Mouse (Mus musculus) liver, embryonic 12.5 days (tissue): ENCODE data around the gene Specc1. TPM values are rescaled to one million over a fixed set of nuclear protein-coding genes. Genes with fewer than 3 reads are reported as not detected.

Experiments used
- ATAC-seq: fragments of 200-750 bp; cut with Nextera tagmentation; 2 replicates; pipeline ENCODE4 v1.8.0; 2017; ENCODE audit warnings: moderate number of reproducible peaks, mild to moderate bottlenecking, moderate library complexity
- H3K27ac ChIP-seq: fragments of 300-500 bp; sonication (generic); 2 replicates; pipeline ENCODE4 v1.5.1; 2016; ENCODE audit warnings: mild to moderate bottlenecking
- H3K27me3 ChIP-seq: fragments of 300-500 bp; sonication (generic); replicated peaks from 2 replicates; pipeline ENCODE4 v1.6.1; 2016; ENCODE audit warnings: mild to moderate bottlenecking, moderate library complexity
- H3K36me3 ChIP-seq: fragments of 300-500 bp; sonication (generic); 2 replicates; pipeline ENCODE4 v1.6.1; 2016; ENCODE audit warnings: mild to moderate bottlenecking, moderate library complexity
- H3K4me1 ChIP-seq: fragments of 300-500 bp; sonication (generic); 2 replicates; pipeline ENCODE4 v1.6.1; 2016
- H3K4me2 ChIP-seq: fragments of 300-500 bp; sonication (generic); 2 replicates; pipeline ENCODE4 v1.6.1; 2016; ENCODE audit warnings: mild to moderate bottlenecking, moderate library complexity
- H3K4me3 ChIP-seq: fragments of 300-500 bp; sonication (generic); 2 replicates; pipeline ENCODE4 v1.5.1; 2016; ENCODE audit warnings: mild to moderate bottlenecking, moderate library complexity
- H3K9ac ChIP-seq: fragments of 300-500 bp; sonication (generic); 2 replicates; pipeline ENCODE4 v1.6.1; 2016; ENCODE audit warnings: mild to moderate bottlenecking, moderate library complexity
- H3K9me3 ChIP-seq: fragments of 300-500 bp; sonication (generic); replicated peaks from 2 replicates; pipeline ENCODE4 v1.6.1; 2016; ENCODE audit warnings: mild to moderate bottlenecking, moderate library complexity
- WGBS: fragments of 180-500 bp; shearing (Covaris S2); methylation state at CpG from one replicate; pipeline ENCODE4 v1.1.7; 2016; ENCODE audit not compliant: insufficient replicate concordance; 5-methylcytosine and 5-hydroxymethylcytosine counted together
- polyA plus RNA-seq: library from polyadenylated mRNA; unstranded; fragments of >200 nt; fragmentation: Nextera tagmentation; extraction: Ambion mirVana; gene quantifications from 2 replicates; pipeline ENCODE4 v1.2.1, GENCODE M21; 2016

Gene Specc1
- polyA plus RNA-seq = 36.4 and 38.7 TPM in 2 replicates

- Histone ChIP-seq H3K4me2 (peak within 1 kb of the TSS; percentile 85), H3K27me3 (peaks cover 12% of the 10 kb centered on the region; the same call in 1 of the 2 replicates), H3K27ac (peak within 1 kb of the TSS; percentile 100), H3K9me3 (no peaks in the 10 kb centered on the region), H3K4me1 (peaks cover 55% of the 10 kb centered on the region), H3K36me3 (no peaks in the 10 kb centered on the region), H3K9ac (peak within 1 kb of the TSS; percentile 99), H3K4me3 (peak within 1 kb of the TSS; percentile 93)
- ATAC-seq = peak; percentile 83
- under 1% methylated on average over 58 of the region's 58 CpGs for WGBS
Observed at GRCm38 (mm10) chr11:61956572-61957295, at the start of gene Specc1. Gene Specc1 (plus strand): TSS chr11:61956763.

- Histone ChIP-seq H3K9ac (no peak overlapping the region), H3K4me2 (no peak overlapping the region), H3K4me3 (no peak overlapping the region), H3K9me3 (no peaks in the 10 kb centered on the region), H3K27ac (no peak overlapping the region), H3K36me3 (peaks cover 83% of the 10 kb centered on the region), H3K4me1 (no peaks in the 10 kb centered on the region), H3K27me3 (no peaks in the 10 kb centered on the region)
- no peak for ATAC-seq
Observed at GRCm38 (mm10) chr11:61908315-61908714, 48.2 kb upstream of the Specc1 start.

GRCm38 (mm10) chr11:61919702-61920101, 36.9 kb upstream of the Specc1 start:
- Histone ChIP-seq H3K9me3 (no peaks in the 10 kb centered on the region), H3K27ac (no peak overlapping the region), H3K4me2 (no peak overlapping the region), H3K4me3 (no peak overlapping the region), H3K9ac (no peak overlapping the region), H3K27me3 (no peaks in the 10 kb centered on the region), H3K36me3 (peaks cover 57% of the 10 kb centered on the region), H3K4me1 (no peaks in the 10 kb centered on the region)
- no peak for ATAC-seq
- 87% methylated on average over 3 of the region's 3 CpGs for WGBS

- H3K27me3 ChIP-seq = no peaks in the 10 kb centered on the region
- H3K4me3 ChIP-seq = no peak overlapping the region
- no peak overlapping the region for H3K27ac ChIP-seq
- H3K9me3 ChIP-seq = no peaks in the 10 kb centered on the region
- no peak overlapping the region for H3K9ac ChIP-seq
- H3K36me3 ChIP-seq = peaks cover 35% of the 10 kb centered on the region
- peaks cover 11% of the 10 kb centered on the region for H3K4me1 ChIP-seq
- 59% methylated on average over 1 of the region's 1 CpGs for WGBS
- H3K4me2 ChIP-seq = no peak overlapping the region
- ATAC-seq = no peak
Observed at GRCm38 (mm10) chr11:61923309-61923708, 33.3 kb upstream of the Specc1 start.

- no peaks in the 10 kb centered on the region for H3K9me3 ChIP-seq
- peak overlapping the region; percentile 99 for H3K4me3 ChIP-seq
- H3K27me3 ChIP-seq = no peaks in the 10 kb centered on the region
- 1% methylated on average over 47 of the region's 47 CpGs for WGBS
- H3K27ac ChIP-seq = peak overlapping the region; percentile 96
- peaks cover 36% of the 10 kb centered on the region for H3K4me1 ChIP-seq
- peaks cover 5% of the 10 kb centered on the region for H3K36me3 ChIP-seq
- H3K4me2 ChIP-seq = peak overlapping the region; percentile 95
- ATAC-seq = peak; percentile 62
- peak overlapping the region; percentile 97 for H3K9ac ChIP-seq
Observed at GRCm38 (mm10) chr11:61929323-61930097, 27.1 kb upstream of the Specc1 start.

- peak; percentile 93 for ATAC-seq
- under 1% methylated on average over 43 of the region's 43 CpGs for WGBS
- peak within 1 kb of the TSS; percentile 96 for H3K27ac ChIP-seq
Observed at GRCm38 (mm10) chr11:61930098-61930517, 26.5 kb upstream of the Specc1 start, which contains the start of gene Akap10. Gene Akap10 (minus strand): TSS chr11:61930252.

GRCm38 (mm10) chr11:61930640-61931586, 25.6 kb upstream of the Specc1 start:
- Histone ChIP-seq H3K4me1 (peaks cover 34% of the 10 kb centered on the region), H3K27me3 (no peaks in the 10 kb centered on the region), H3K27ac (peak overlapping the region; percentile 96), H3K36me3 (peaks cover 5% of the 10 kb centered on the region), H3K9me3 (no peaks in the 10 kb centered on the region), H3K4me2 (peak overlapping the region; percentile 95), H3K4me3 (peak overlapping the region; percentile 99), H3K9ac (peak overlapping the region; percentile 97)
- ATAC-seq = peak; percentile 38; the same call in 1 of the 2 replicates
- 19% methylated on average over 11 of the region's 11 CpGs for WGBS

More at GRCm38 (mm10) chr11:61930098-61930517, 26.5 kb upstream of the Specc1 start, which contains the start of gene Akap10:
- Histone ChIP-seq H3K36me3 (peaks cover 5% of the 10 kb centered on the region), H3K9ac (peak within 1 kb of the TSS; percentile 97), H3K27me3 (no peaks in the 10 kb centered on the region), H3K4me1 (peaks cover 36% of the 10 kb centered on the region), H3K9me3 (no peaks in the 10 kb centered on the region), H3K4me3 (peak within 1 kb of the TSS; percentile 99), H3K4me2 (peak within 1 kb of the TSS; percentile 95)

- H3K27me3 ChIP-seq = peaks cover 3% of the 10 kb centered on the region
- WGBS = 63% methylated on average over 1 of the region's 1 CpGs
- no peak overlapping the region for H3K4me2 ChIP-seq
- H3K9me3 ChIP-seq = no peaks in the 10 kb centered on the region
- no peak for ATAC-seq
- H3K36me3 ChIP-seq = no peaks in the 10 kb centered on the region
- H3K4me1 ChIP-seq = 0 out of 2 replicates have a peak, but pooled peaks cover 4% of the 10 kb centered on the region
- no peak overlapping the region for H3K27ac ChIP-seq
- H3K9ac ChIP-seq = no peak overlapping the region
- no peak overlapping the region for H3K4me3 ChIP-seq
Observed at GRCm38 (mm10) chr11:61937761-61938160, 18.8 kb upstream of the Specc1 start.

GRCm38 (mm10) chr11:61942903-61943302, 13.7 kb upstream of the Specc1 start:
- H3K4me3 ChIP-seq = no peak overlapping the region
- peaks cover 3% of the 10 kb centered on the region for H3K27me3 ChIP-seq
- no peak overlapping the region for H3K27ac ChIP-seq
- H3K9me3 ChIP-seq = no peaks in the 10 kb centered on the region
- ATAC-seq = no peak
- 62% methylated on average over 2 of the region's 2 CpGs for whole genome bisulfite sequencing
- peaks cover 10% of the 10 kb centered on the region for H3K4me1 ChIP-seq
- no peak overlapping the region for H3K9ac ChIP-seq
- H3K4me2 ChIP-seq = no peak overlapping the region
- H3K36me3 ChIP-seq = no peaks in the 10 kb centered on the region

GRCm38 (mm10) chr11:61944417-61944816, 12.1 kb upstream of the Specc1 start:
- H3K27me3 ChIP-seq = peaks cover 3% of the 10 kb centered on the region
- H3K4me3 ChIP-seq = no peak overlapping the region
- H3K27ac ChIP-seq = no peak overlapping the region
- peaks cover 10% of the 10 kb centered on the region for H3K4me1 ChIP-seq
- no peak for ATAC-seq
- WGBS = 62% methylated on average over 9 of the region's 9 CpGs
- no peak overlapping the region for H3K4me2 ChIP-seq
- no peaks in the 10 kb centered on the region for H3K36me3 ChIP-seq
- H3K9ac ChIP-seq = no peak overlapping the region
- H3K9me3 ChIP-seq = no peaks in the 10 kb centered on the region

- Histone ChIP-seq H3K4me3 (no peak overlapping the region), H3K36me3 (no peaks in the 10 kb centered on the region), H3K9ac (no peak overlapping the region), H3K27me3 (no peaks in the 10 kb centered on the region; the same call in 1 of the 2 replicates), H3K4me2 (no peak overlapping the region), H3K9me3 (no peaks in the 10 kb centered on the region), H3K4me1 (peaks cover 20% of the 10 kb centered on the region), H3K27ac (no peak overlapping the region)
- no peak for ATAC-seq
- WGBS = 68% methylated on average over 4 of the region's 4 CpGs
Observed at GRCm38 (mm10) chr11:61946608-61947007, 10.0 kb upstream of the Specc1 start.
